Mouse (Mus musculus) megakaryocyte, embryonic 14.5 days (primary cell): ENCODE data around the gene Upk1a. TPM values are rescaled to one million over a fixed set of nuclear protein-coding genes. Genes with fewer than 3 reads are reported as not detected.

ENCODE experiments used
- H3K27me3 ChIP-seq: replicated peaks from 2 replicates; pipeline ENCODE3; 2012; ENCODE audit warnings: inconsistent platforms
- H3K36me3 ChIP-seq: replicated peaks from 2 replicates; pipeline ENCODE3; 2012; ENCODE audit warnings: low read length, inconsistent platforms, mixed read lengths
- H3K4me1 ChIP-seq: 2 replicates; pipeline ENCODE4 v1.6.1; 2012; ENCODE audit warnings: inconsistent platforms
- H3K4me3 ChIP-seq: replicated peaks from 2 replicates; pipeline ENCODE3; 2012; ENCODE audit warnings: moderate library complexity, mild to moderate bottlenecking, inconsistent platforms
- H3K9me3 ChIP-seq: 2 replicates; pipeline ENCODE4 v1.6.1; 2012; ENCODE audit warnings: inconsistent platforms
- FLI1 ChIP-seq: IDR thresholded peaks from 2 replicates; pipeline ENCODE4 v1.6.1; 2012; ENCODE audit warnings: low read length, inconsistent platforms, mixed read lengths
- GATA1 ChIP-seq: IDR thresholded peaks from 3 replicates; pipeline ENCODE4 v1.6.1; 2012; ENCODE audit warnings: mixed read lengths, low read length, inconsistent platforms, borderline replicate concordance
- polyA plus RNA-seq: library from polyadenylated mRNA; stranded (reverse); fragments of >175 nt; gene quantifications from 2 replicates; pipeline ENCODE4 v1.2.3, GENCODE M21; 2012; ENCODE audit warnings: low replicate concordance; ENCODE audit not compliant: insufficient read depth

The Upk1a gene
- polyA plus RNA-seq, 1 experiment = 1.2 TPM

GRCm38 (mm10) chr7:30579950-30580349, 32.7 kb downstream of the Upk1a start:
- TF ChIP-seq GATA1 = no peak
- TF ChIP-seq FLI1 = no peak
- no peaks in the 10 kb centered on the region for H3K27me3 ChIP-seq
- H3K36me3 ChIP-seq = peaks cover 99% of the 10 kb centered on the region

GRCm38 (mm10) chr7:30572969-30573368, 39.7 kb downstream of the Upk1a start:
- Histone ChIP-seq H3K9me3 (no peaks in the 10 kb centered on the region), H3K4me3 (no peak overlapping the region), H3K27me3 (no peaks in the 10 kb centered on the region), H3K4me1 (peaks cover 11% of the 10 kb centered on the region; the same call in 1 of the 2 replicates), H3K36me3 (peaks cover 100% of the 10 kb centered on the region)
- TF ChIP-seq FLI1 = no peak
- TF ChIP-seq GATA1 = no peak

More at GRCm38 (mm10) chr7:30579950-30580349, 32.7 kb downstream of the Upk1a start:
- no peak overlapping the region for H3K4me3 ChIP-seq
- H3K4me1 ChIP-seq = peaks cover 15% of the 10 kb centered on the region; the same call in 1 of the 2 replicates
- no peaks in the 10 kb centered on the region for H3K9me3 ChIP-seq

GRCm38 (mm10) chr7:30572389-30572788, 40.3 kb downstream of the Upk1a start:
- Histone ChIP-seq H3K27me3 (no peaks in the 10 kb centered on the region), H3K9me3 (no peaks in the 10 kb centered on the region), H3K4me1 (peaks cover 11% of the 10 kb centered on the region; the same call in 1 of the 2 replicates), H3K36me3 (peaks cover 99% of the 10 kb centered on the region), H3K4me3 (no peak overlapping the region)
- TF ChIP-seq GATA1 (no peak), FLI1 (no peak)

- H3K27me3 ChIP-seq = no peaks in the 10 kb centered on the region
- peaks cover 40% of the 10 kb centered on the region for H3K4me1 ChIP-seq
- peaks cover 87% of the 10 kb centered on the region for H3K36me3 ChIP-seq
- no peaks in the 10 kb centered on the region for H3K9me3 ChIP-seq
- TF ChIP-seq FLI1 (no peak), GATA1 (no peak)
- H3K4me3 ChIP-seq = no peak overlapping the region
Measured at GRCm38 (mm10) chr7:30567555-30567954, 45.1 kb downstream of the Upk1a start.

GRCm38 (mm10) chr7:30566033-30566432, 46.6 kb downstream of the Upk1a start:
- Histone ChIP-seq H3K36me3 (peaks cover 78% of the 10 kb centered on the region), H3K27me3 (no peaks in the 10 kb centered on the region), H3K4me1 (peaks cover 45% of the 10 kb centered on the region), H3K9me3 (no peaks in the 10 kb centered on the region), H3K4me3 (peak overlapping the region; percentile 10)
- TF ChIP-seq GATA1 (no peak), FLI1 (no peak)

- Histone ChIP-seq H3K4me1 (peaks cover 54% of the 10 kb centered on the region), H3K9me3 (no peaks in the 10 kb centered on the region), H3K27me3 (no peaks in the 10 kb centered on the region), H3K36me3 (peaks cover 73% of the 10 kb centered on the region), H3K4me3 (peak within 1 kb of the TSS; percentile 99)
- TF ChIP-seq FLI1 = no peak
- no peak for TF ChIP-seq GATA1
Measured at GRCm38 (mm10) chr7:30564970-30565571, 47.6 kb downstream of the Upk1a start, which contains the start of gene Igflr1. Gene Igflr1 (plus strand): TSS chr7:30565427.

- Histone ChIP-seq H3K4me1 (peaks cover 59% of the 10 kb centered on the region), H3K36me3 (peaks cover 62% of the 10 kb centered on the region), H3K9me3 (no peaks in the 10 kb centered on the region), H3K27me3 (no peaks in the 10 kb centered on the region), H3K4me3 (peak overlapping the region; percentile 99)
- no peak for TF ChIP-seq FLI1
Measured at GRCm38 (mm10) chr7:30563906-30564280, 48.8 kb downstream of the Upk1a start.

- Histone ChIP-seq H3K36me3 (peaks cover 56% of the 10 kb centered on the region), H3K4me1 (peaks cover 64% of the 10 kb centered on the region)
- TF ChIP-seq FLI1 (no peak), GATA1 (no peak)
Measured at GRCm38 (mm10) chr7:30563117-30563905, 49.3 kb downstream of the Upk1a start, which contains the start of the genes U2af1l4, Gm49396 and Psenen. Gene U2af1l4 (plus strand): TSS chr7:30563301. Gene Gm49396 (plus strand): TSS chr7:30563344. Gene Psenen (minus strand): TSS chr7:30563627.

GRCm38 (mm10) chr7:30562526-30563116, 50.0 kb downstream of the Upk1a start:
- Histone ChIP-seq H3K4me3 (peak overlapping the region; percentile 99), H3K27me3 (no peaks in the 10 kb centered on the region), H3K9me3 (no peaks in the 10 kb centered on the region), H3K4me1 (peaks cover 70% of the 10 kb centered on the region), H3K36me3 (peaks cover 56% of the 10 kb centered on the region)
- TF ChIP-seq GATA1 (no peak), FLI1 (no peak)

More at GRCm38 (mm10) chr7:30563117-30563905, 49.3 kb downstream of the Upk1a start, which contains the start of the genes U2af1l4, Gm49396 and Psenen:
- Histone ChIP-seq H3K9me3 (no peaks in the 10 kb centered on the region), H3K4me3 (peak within 1 kb of the TSS; percentile 99), H3K27me3 (no peaks in the 10 kb centered on the region)

GRCm38 (mm10) chr7:30560296-30560695, 52.4 kb downstream of the Upk1a start:
- Histone ChIP-seq H3K4me1 (peaks cover 74% of the 10 kb centered on the region), H3K36me3 (peaks cover 56% of the 10 kb centered on the region), H3K9me3 (no peaks in the 10 kb centered on the region), H3K4me3 (peak overlapping the region; percentile 96), H3K27me3 (no peaks in the 10 kb centered on the region)
- no peak for TF ChIP-seq GATA1
- TF ChIP-seq FLI1 = no peak
